Mouse (Mus musculus) stomach, embryonic 16.5 days (tissue): ENCODE data around the gene Med22. TPM values are rescaled to one million over a fixed set of nuclear protein-coding genes. Genes with fewer than 3 reads are reported as not detected.

Experiments used
- ATAC-seq: fragments of 200-750 bp; cut with Nextera tagmentation; 2 replicates; pipeline ENCODE4 v1.8.0; 2017; ENCODE audit warnings: moderate number of reproducible peaks, moderate TSS enrichment; ENCODE audit not compliant: insufficient read depth, low FRiP score
- H3K27ac ChIP-seq: fragments of 300-500 bp; sonication (generic); 2 replicates; pipeline ENCODE4 v1.5.1; 2014; ENCODE audit warnings: low read length
- H3K27me3 ChIP-seq: fragments of 300-500 bp; sonication (generic); 2 replicates; pipeline ENCODE4 v1.6.1; 2014; ENCODE audit warnings: low read length, control low read depth, mixed read lengths; ENCODE audit not compliant: control insufficient read depth, insufficient read depth
- H3K36me3 ChIP-seq: fragments of 300-500 bp; sonication (generic); 2 replicates; pipeline ENCODE4 v1.6.1; 2014; ENCODE audit warnings: low read length; ENCODE audit not compliant: control insufficient read depth, insufficient read depth
- H3K4me1 ChIP-seq: fragments of 300-500 bp; sonication (generic); 2 replicates; pipeline ENCODE4 v1.6.1; 2014; ENCODE audit warnings: low read length, control low read depth, mixed read lengths; ENCODE audit not compliant: control insufficient read depth, insufficient read depth
- H3K4me2 ChIP-seq: fragments of 300-500 bp; sonication (generic); 2 replicates; pipeline ENCODE4 v1.6.1; 2014; ENCODE audit warnings: low read depth, low read length, mixed read lengths
- H3K4me3 ChIP-seq: fragments of 300-500 bp; sonication (generic); replicated peaks from 2 replicates; pipeline ENCODE4 v1.5.1; 2014; ENCODE audit warnings: mild to moderate bottlenecking, low read length
- H3K9ac ChIP-seq: fragments of 300-500 bp; sonication (generic); 2 replicates; pipeline ENCODE4 v1.6.1; 2014; ENCODE audit warnings: low read length
- H3K9me3 ChIP-seq: fragments of 300-500 bp; sonication (generic); replicated peaks from 2 replicates; pipeline ENCODE4 v1.6.1; 2016; ENCODE audit warnings: low read length, control low read depth; ENCODE audit not compliant: control insufficient read depth
- WGBS: fragments of 180-500 bp; shearing (Covaris S2); extraction: QIAGEN DNeasy Blood & Tissue Kit; methylation state at CpG from one replicate; pipeline ENCODE4 v1.1.7; 2014; 5-methylcytosine and 5-hydroxymethylcytosine counted together
- polyA plus RNA-seq: library from polyadenylated mRNA; unstranded; fragments of >200 nt; fragmentation: Nextera tagmentation; extraction: Ambion mirVana; gene quantifications from 2 replicates; pipeline ENCODE4 v1.2.1, GENCODE M21; 2015

Gene Med22
- polyA plus RNA-seq, 1 experiment from 2014 or later, result 43.0 TPM

DNA sequence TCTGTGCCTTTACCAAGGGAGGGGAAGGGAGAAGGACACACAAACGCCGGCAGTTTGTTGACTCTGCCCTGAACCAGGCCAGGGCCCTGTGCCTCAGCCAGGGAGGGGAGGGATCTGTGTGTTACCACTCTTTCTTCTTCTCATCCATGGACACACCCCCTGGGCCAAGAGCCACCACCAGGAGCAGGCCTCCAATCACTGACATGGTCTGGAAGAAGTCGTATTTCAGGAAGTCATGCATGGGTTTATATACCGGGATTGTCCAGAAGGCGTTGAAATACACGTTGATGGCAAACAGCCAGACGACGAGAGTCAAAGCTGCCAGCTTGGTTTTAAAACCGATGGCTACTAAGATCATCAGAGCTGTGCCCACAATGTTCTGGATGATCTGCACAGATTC, 11.3 kb upstream of the Med22 start:
- H3K4me3 ChIP-seq, result no peak overlapping the region
- peaks cover 48% of the 10 kb centered on the region for H3K36me3 ChIP-seq
- H3K9ac ChIP-seq, result no peak overlapping the region
- H3K27me3 ChIP-seq, result no peaks in the 10 kb centered on the region
- WGBS, result 53% methylated on average over 9 of the region's 9 CpGs
- no peaks in the 10 kb centered on the region for H3K9me3 ChIP-seq
- peaks cover 10% of the 10 kb centered on the region for H3K4me1 ChIP-seq
- ATAC-seq, result peak; percentile 53; the same call in 1 of the 2 replicates
- H3K4me2 ChIP-seq, result no peak overlapping the region
- no peak overlapping the region for H3K27ac ChIP-seq

DNA sequence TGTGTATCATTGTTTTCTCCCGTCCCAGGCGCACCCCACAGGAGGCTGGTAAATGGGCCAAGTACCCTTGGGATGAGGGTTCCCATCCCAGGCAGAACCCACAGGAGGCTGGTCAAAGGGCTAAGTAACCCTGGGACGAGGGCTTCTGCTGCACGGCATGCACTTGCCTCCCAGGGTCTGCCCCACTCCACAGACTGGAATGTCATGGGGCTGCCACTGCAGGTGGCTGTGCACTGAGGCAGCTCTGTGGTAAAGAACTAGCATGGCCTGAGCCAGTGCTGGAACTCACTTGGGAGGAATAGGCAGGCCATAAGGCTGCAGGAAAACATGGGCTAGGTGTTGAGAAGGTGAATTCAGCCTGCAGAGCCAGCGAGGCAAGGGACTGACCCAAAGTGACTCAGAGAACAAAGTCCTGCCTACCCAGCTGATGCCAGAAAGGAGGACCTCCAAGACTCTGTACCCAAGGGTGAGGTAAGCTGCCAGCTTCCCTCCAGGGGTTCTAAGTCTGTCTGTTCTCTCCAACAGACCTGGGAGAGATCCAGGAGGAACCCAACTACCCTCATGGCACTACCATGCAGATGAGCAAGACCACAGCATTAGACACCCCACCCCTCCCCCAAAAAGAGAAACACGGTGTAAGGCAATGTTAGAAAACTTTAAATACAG, 9.8 kb upstream of the Med22 start:
- Histone ChIP-seq H3K4me1 (peaks cover 13% of the 10 kb centered on the region), H3K9ac (no peak overlapping the region), H3K4me2 (no peak overlapping the region), H3K9me3 (no peaks in the 10 kb centered on the region), H3K36me3 (peaks cover 46% of the 10 kb centered on the region), H3K27me3 (no peaks in the 10 kb centered on the region), H3K4me3 (no peak overlapping the region), H3K27ac (no peak overlapping the region)
- WGBS, result 89% methylated on average over 6 of the region's 6 CpGs
- ATAC-seq, result no peak

DNA sequence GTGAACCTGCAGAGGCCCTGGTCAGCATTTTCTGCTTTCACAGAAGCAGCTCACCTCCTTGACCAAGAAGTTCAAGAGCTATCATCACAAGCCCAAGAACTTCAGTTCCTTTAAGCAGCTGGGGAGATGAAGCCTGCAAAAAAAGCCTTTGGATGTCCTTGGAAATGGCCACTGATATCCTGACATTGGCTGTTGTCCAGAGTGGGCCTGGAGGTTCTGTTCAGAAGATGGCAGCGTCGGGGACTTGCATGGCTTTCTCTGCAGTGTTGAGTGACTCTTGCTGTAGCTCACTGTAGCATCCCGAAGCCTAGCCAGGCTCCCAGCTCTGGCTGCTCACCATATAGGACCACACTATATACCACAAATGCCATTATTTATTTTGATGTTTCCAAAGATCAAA, 9.2 kb upstream of the Med22 start:
- no peak for ATAC-seq
- H3K4me3 ChIP-seq, result no peak overlapping the region
- no peak overlapping the region for H3K9ac ChIP-seq
- H3K27me3 ChIP-seq, result no peaks in the 10 kb centered on the region
- WGBS, result 84% methylated on average over 3 of the region's 3 CpGs
- peaks cover 39% of the 10 kb centered on the region for H3K36me3 ChIP-seq
- no peak overlapping the region for H3K27ac ChIP-seq
- peaks cover 18% of the 10 kb centered on the region for H3K4me1 ChIP-seq
- H3K4me2 ChIP-seq, result no peak overlapping the region
- no peaks in the 10 kb centered on the region for H3K9me3 ChIP-seq

DNA sequence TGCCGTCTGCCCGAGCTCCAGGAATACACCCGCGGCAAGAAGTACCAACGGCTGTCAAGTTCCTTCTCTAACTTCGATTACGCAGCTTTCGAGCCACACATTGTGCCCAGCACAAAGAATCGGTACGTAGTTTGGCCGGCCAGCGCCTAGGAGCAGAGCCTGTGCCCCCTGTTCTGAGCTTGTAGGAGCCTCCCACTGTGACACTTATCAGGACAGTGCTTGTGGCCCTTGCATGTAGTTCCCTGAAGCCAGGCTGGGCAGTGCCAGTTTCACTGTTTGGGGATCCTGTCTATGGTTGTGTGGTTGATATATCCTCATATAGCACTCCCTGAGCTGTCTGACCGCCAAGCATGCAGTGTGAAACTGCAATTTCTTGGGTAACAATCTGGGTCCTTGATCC, 6.3 kb upstream of the Med22 start:
- peak overlapping the region; percentile 74 for H3K27ac ChIP-seq
- H3K9ac ChIP-seq, result peak overlapping the region; percentile 78
- H3K9me3 ChIP-seq, result no peaks in the 10 kb centered on the region
- no peaks in the 10 kb centered on the region for H3K27me3 ChIP-seq
- peak overlapping the region; percentile 88 for H3K4me2 ChIP-seq
- H3K36me3 ChIP-seq, result peaks cover 46% of the 10 kb centered on the region
- no peak for ATAC-seq
- peaks cover 25% of the 10 kb centered on the region for H3K4me1 ChIP-seq
- peak overlapping the region; percentile 70 for H3K4me3 ChIP-seq
- 2% methylated on average over 13 of the region's 13 CpGs for WGBS

DNA sequence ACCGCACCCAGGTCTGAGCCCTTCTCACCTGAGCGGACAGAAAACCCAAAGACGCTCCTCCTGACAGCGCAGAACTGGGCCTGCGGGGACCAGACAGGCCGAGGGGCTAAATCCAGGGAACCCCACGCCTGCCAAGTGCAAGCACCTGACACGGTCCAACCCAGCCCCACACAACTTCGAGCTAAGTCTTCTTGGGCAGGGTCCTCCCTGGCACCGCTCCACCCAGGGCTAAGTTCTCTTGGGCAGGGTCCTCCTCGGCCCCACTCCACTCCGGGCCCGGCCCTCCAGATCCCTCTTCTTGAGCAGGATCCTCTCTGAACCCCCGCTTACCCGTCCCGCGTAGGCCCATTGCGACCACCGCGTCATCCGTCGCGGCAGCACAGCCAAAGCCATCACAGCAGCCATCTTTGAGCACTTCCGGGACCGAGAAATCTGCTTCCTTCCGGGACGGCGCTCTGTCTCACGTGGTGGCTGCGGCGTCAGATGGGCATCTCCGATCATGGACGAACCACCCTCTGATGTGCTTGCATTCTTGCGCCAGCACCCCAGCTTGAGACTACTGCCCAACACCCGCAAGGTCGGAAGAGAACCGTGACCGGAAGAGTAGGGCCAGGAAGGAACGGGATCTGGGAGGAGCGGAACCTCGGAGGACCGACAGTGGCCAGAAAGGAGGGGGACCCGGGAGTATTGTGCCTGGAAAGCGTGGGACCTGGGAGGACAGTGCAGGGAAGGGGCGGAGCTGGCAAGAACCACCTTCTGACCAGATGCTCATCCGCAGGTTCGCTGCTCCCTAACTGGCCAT, 5.7 kb upstream of the Med22 start, which contains the start of the genes Surf2 and Surf1:
TSS of gene Surf2 (plus strand) at position 441 of the 802 bp plus-strand sequence.
TSS of gene Surf1 (minus strand) at position 604 of the 802 bp plus-strand sequence.
- H3K9me3 ChIP-seq, result no peaks in the 10 kb centered on the region
- H3K36me3 ChIP-seq, result peaks cover 42% of the 10 kb centered on the region
- 2% methylated on average over 47 of the region's 47 CpGs for WGBS
- H3K4me2 ChIP-seq, result peak within 1 kb of the TSS; percentile 88
- peak; percentile 62; the same call in 1 of the 2 replicates for ATAC-seq
- H3K27ac ChIP-seq, result peak within 1 kb of the TSS; percentile 74
- peaks cover 27% of the 10 kb centered on the region for H3K4me1 ChIP-seq
- peak within 1 kb of the TSS; percentile 70 for H3K4me3 ChIP-seq
- H3K9ac ChIP-seq, result peak within 1 kb of the TSS; percentile 78
- no peaks in the 10 kb centered on the region for H3K27me3 ChIP-seq

DNA sequence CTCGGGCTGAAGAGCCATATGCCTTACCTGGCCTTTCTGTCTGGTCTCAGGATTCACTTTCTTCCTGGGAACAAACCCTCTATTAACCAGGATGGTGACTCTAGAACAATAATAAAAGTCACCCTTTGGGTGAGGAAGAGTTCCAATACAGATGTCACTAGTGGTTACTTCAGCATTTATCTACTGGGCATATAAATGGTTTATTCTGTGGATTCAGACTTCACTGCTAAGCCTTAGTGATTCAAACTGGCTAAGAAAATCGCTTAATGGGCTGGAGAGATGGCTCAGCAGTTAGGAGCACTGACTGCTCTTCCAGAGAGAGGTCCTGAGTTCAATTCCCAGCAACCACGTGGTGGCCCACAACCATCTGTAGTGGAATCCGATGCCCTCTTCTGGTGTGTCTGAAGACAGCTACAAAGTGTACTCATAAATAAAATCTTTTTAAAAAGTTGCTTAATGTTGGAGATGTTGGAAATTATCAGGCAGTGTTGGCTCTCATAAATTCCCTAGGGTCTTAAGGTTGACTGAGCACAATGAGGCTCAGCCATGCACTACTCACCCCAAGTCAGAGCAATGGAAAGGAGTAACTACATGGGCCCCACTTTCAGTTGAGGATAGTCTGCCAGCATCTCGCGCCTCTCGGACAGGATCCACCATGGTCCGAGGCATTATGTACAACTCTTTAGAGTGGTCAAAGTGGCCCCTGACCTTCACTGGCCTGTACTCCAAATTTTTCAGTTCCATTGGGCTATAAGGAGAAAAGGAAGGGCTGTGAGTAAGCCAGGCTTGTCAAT, 3.9 kb upstream of the Med22 start:
- Histone ChIP-seq H3K4me1 (peaks cover 28% of the 10 kb centered on the region), H3K9me3 (no peaks in the 10 kb centered on the region), H3K4me3 (no peak overlapping the region), H3K4me2 (no peak overlapping the region), H3K27me3 (no peaks in the 10 kb centered on the region), H3K9ac (no peak overlapping the region), H3K27ac (no peak overlapping the region), H3K36me3 (peaks cover 28% of the 10 kb centered on the region)
- ATAC-seq, result no peak
- WGBS, result 62% methylated on average over 8 of the region's 8 CpGs

DNA sequence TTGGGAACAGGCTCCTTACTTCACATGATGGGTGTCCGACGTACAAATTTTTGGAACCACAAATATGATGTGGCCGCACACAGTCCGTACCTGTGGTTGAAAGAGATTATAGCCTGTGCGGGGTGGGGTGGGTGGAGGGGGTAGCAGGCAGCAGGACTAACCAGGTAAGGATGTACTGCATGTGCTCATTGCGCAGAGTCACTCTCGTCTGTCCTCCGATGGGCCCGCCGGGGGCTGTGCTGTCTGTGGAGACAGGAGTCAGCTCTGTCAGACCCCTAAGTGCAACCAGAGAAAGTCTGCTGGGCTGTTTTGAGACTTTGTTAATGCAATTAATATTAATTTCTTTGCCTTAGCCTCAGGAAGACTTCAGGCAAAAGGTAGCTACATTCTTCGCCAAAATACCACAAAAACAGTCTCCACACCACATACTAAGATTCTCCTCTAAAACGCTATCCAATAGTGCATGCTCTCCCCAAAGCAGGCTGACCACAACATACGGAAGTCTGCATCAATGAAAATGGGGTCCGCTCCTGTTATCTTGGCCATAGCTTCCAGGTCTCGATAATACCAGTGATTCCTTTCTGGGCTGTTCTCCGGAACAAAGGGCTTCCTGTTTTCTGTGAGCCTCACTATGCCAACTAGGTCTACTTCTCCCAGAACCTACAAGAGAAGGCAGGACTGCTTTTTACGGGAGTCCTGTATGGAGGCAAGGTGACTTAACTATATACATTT, 3.1 kb upstream of the Med22 start:
- Histone ChIP-seq H3K4me3 (no peak overlapping the region), H3K9me3 (no peaks in the 10 kb centered on the region), H3K36me3 (peaks cover 20% of the 10 kb centered on the region), H3K4me2 (no peak overlapping the region), H3K27ac (peak overlapping the region; percentile 10; the same call in 1 of the 2 replicates), H3K27me3 (no peaks in the 10 kb centered on the region), H3K4me1 (peaks cover 35% of the 10 kb centered on the region), H3K9ac (no peak overlapping the region)
- WGBS, result 81% methylated on average over 17 of the region's 17 CpGs
- no peak for ATAC-seq

DNA sequence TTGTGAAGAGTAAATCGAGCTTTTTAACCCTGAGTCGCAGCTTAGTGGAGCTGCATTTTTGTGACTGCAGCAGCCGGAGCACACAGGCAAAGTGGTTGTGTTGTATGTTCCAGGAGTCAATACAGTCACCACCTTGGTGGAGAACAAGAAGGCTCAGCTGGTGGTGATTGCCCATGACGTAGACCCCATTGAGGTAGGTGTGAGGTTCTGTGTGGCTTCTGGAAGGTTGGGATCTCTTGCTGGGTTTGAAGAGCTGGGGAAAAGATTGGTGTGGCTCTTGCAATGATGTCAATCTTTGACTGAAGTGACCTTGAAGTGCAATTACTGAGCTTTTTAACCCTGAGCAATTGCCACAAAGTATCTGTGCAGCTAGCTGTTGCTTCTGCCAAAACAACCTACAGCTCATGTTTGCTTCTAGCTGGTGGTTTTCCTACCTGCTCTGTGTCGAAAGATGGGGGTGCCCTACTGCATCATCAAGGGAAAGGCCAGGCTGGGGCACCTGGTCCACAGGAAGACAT, 1.8 kb upstream of the Med22 start:
- 73% methylated on average over 5 of the region's 5 CpGs for WGBS
- Histone ChIP-seq H3K4me2 (peak overlapping the region; percentile 100), H3K4me1 (peaks cover 34% of the 10 kb centered on the region), H3K4me3 (peak overlapping the region; percentile 87), H3K27ac (no peak overlapping the region), H3K36me3 (peaks cover 26% of the 10 kb centered on the region), H3K27me3 (no peaks in the 10 kb centered on the region), H3K9ac (peak overlapping the region; percentile 80), H3K9me3 (no peaks in the 10 kb centered on the region)
- ATAC-seq, result no peak
